Mouse (Mus musculus) C2C12 (cell line): Measurements from ENCODE around the gene Fastk.

Experiments
- CEBPB ChIP-seq: IDR thresholded peaks from one replicate; pipeline ENCODE4 v1.6.1; 2011; ENCODE audit warnings: low read depth, mild to moderate bottlenecking, control low read depth, moderate library complexity
- CTCF ChIP-seq: IDR thresholded peaks from one replicate; pipeline ENCODE4 v1.5.1; 2011; ENCODE audit not compliant: control insufficient read depth, insufficient read depth, insufficient read length
- MAX ChIP-seq: IDR thresholded peaks from one replicate; pipeline ENCODE4 v1.6.1; 2011; ENCODE audit warnings: mild to moderate bottlenecking, control low read depth
- USF1 ChIP-seq: IDR thresholded peaks from one replicate; pipeline ENCODE4 v1.6.1; 2011; ENCODE audit warnings: low read depth, mild to moderate bottlenecking, control low read depth, moderate library complexity

DNA sequence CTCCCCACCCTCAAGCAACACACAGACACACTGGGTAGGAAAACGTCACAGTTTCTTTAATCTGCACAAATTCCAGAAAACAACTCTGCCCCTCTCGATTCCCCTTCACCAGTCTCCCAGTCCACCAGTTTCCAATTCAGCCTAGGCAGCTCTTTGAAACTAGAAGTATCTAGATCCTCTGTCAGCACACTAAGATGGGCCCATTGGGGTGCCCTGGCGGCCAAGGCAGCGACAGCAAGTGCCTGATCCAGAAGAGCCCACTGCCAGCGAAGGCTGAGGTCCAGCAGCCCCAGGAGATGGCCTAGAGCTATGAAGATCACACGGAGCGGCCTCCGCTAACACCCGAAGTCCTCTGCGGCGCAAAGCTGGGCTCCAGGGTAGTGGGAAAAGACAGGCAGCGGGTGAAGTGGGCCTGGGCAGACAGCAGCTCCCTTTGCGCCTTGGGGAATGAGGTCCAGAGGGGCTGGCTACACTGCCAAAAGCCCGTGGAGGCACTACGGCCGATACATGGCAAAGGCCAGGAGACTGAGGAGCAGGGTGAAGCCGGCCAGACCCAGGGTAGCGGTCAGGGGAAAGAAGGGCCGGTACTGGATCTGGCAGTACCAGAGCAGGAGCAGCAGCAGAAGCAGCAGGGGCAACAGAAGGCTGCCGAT, 467 bp upstream of the Fastk start:
- TF ChIP-seq CTCF (no peak), USF1 (no peak), MAX (no peak), CEBPB (no peak)
